Comparison of ENCODE assay signal across 8 mouse cellular contexts in the genomic region with DNA sequence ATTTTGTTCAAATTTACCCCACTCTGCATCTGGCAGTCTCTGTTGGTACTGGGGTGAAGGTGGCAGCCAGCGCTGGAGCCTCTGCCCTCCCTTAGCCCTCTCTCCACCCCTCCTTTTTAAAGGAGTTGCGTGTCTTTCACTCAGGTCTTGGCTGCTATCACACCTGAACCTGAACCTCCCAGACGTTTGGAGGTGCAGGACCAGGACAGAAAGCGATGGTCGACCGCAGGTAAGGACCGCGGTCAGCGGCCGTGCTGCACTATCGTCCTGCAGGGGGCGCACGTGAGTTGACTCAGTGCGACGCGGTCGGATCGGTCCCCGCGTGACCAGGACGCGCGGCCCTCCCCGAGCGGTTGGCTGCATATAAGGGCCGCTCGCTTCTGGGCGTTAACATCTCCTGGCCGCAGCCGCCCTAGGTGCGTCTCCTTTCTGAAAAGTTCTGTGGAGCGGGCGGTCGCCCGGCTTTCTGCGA. TPM values are rescaled to one million over a fixed set of nuclear protein-coding genes. Genes with fewer than 3 reads are reported as not detected.
A peak's percentile ranks its signal among the peaks of the same experiment; 100 is the strongest.
DNase-seq lines count a peak whose midpoint lies in the region; ATAC-seq and TF ChIP-seq lines count a peak whose summit lies in the region.

No protein-coding gene starts in this region.

- H3K4me3 ChIP-seq in embryonic facial prominence, embryonic 10.5 days, result peak overlapping the region; percentile 59
- H3K4me3 ChIP-seq in midbrain, embryonic 16.5 days (ENCODE audit: low read depth, low read length), result peak overlapping the region; percentile 45
- H3K4me3 ChIP-seq in spleen, adult 2 months (ENCODE audit: extremely low read depth, insufficient read depth, insufficient read length), result peak overlapping the region; percentile 35

- DNase-seq in layer of hippocampus, adult 11-12 months (ENCODE audit: low spot score), result peak; percentile 64
- DNase-seq in layer of hippocampus, adult 9-10 months (ENCODE audit: low spot score), result no peak
- peak; percentile 83 for DNase-seq in embryonic facial prominence, embryonic 10.5 days (ENCODE audit: low spot score)
- DNase-seq in heart, adult 18-20 months, result peak; percentile 72 to 90
- peak; percentile 39 for DNase-seq in kidney, adult 11 months
- peak; percentile 72 for DNase-seq in liver
- DNase-seq in spleen, adult 2 months (ENCODE audit: low read depth in 1 of 2, low spot score in 2 of 2), result peak in 1 of 2 experiments; percentile 67

- WGBS in embryonic facial prominence, embryonic 10.5 days, result 1% methylated on average over 36 of the region's 36 CpGs
- WGBS in midbrain, embryonic 16.5 days, result 2% methylated on average over 36 of the region's 36 CpGs
- 2% methylated on average over 36 of the region's 36 CpGs for WGBS in spleen, adult 2 months

- H3K9me3 ChIP-seq in embryonic facial prominence, embryonic 10.5 days, result no peaks in the 10 kb centered on the region
- no peaks in the 10 kb centered on the region for H3K9me3 ChIP-seq in midbrain, embryonic 16.5 days (replicated peaks; ENCODE audit: control insufficient read depth, low read length, poor library complexity, severe bottlenecking)

- H3K27ac ChIP-seq in embryonic facial prominence, embryonic 10.5 days (replicated peaks), result no peak overlapping the region
- H3K27ac ChIP-seq in midbrain, embryonic 16.5 days (ENCODE audit: low read length), result no peak overlapping the region
- H3K27ac ChIP-seq in spleen, adult 2 months (ENCODE audit: insufficient read depth, low read length), result no peak overlapping the region

- H3K4me1 ChIP-seq in embryonic facial prominence, embryonic 10.5 days, result no peaks in the 10 kb centered on the region
- H3K4me1 ChIP-seq in midbrain, embryonic 16.5 days (ENCODE audit: control insufficient read depth, insufficient read depth, low read length), result peaks cover under 1% of the 10 kb centered on the region
- H3K4me1 ChIP-seq in spleen, adult 2 months (ENCODE audit: control insufficient read depth, insufficient read depth, insufficient read length), result peaks cover 4% of the 10 kb centered on the region; the same call in 1 of the 2 replicates

- TF ChIP-seq CTCF in spleen, adult 2 months (IDR thresholded peaks at IDR 0.05; ENCODE audit: extremely low read depth, insufficient read depth, insufficient read length, insufficient replicate concordance), result peak; percentile 93

- peaks cover 22% of the 10 kb centered on the region for H3K36me3 ChIP-seq in embryonic facial prominence, embryonic 10.5 days (replicated peaks)
- peaks cover 9% of the 10 kb centered on the region; the same call in 1 of the 2 replicates for H3K36me3 ChIP-seq in midbrain, embryonic 16.5 days (ENCODE audit: control insufficient read depth, insufficient read depth, low read length)
- peaks cover 2% of the 10 kb centered on the region; the same call in 1 of the 2 replicates for H3K36me3 ChIP-seq in spleen, adult 2 months (ENCODE audit: control insufficient read depth, insufficient read depth, low read length)

- peak overlapping the region; percentile 63 for H3K9ac ChIP-seq in midbrain, embryonic 16.5 days (ENCODE audit: low read depth, low read length)

- H3K27me3 ChIP-seq in embryonic facial prominence, embryonic 10.5 days (replicated peaks; ENCODE audit: low read depth, poor library complexity, severe bottlenecking), result peaks cover 33% of the 10 kb centered on the region
- peaks cover 10% of the 10 kb centered on the region for H3K27me3 ChIP-seq in midbrain, embryonic 16.5 days (ENCODE audit: control insufficient read depth, insufficient read depth, low read depth, low read length)
- no peaks in the 10 kb centered on the region for H3K27me3 ChIP-seq in spleen, adult 2 months (ENCODE audit: control insufficient read depth, insufficient read depth, low read length)

- peak; percentile 67 for ATAC-seq in midbrain, embryonic 16.5 days

- H3K4me2 ChIP-seq in midbrain, embryonic 16.5 days (ENCODE audit: low read length), result peak overlapping the region; percentile 83

- no peak for TF ChIP-seq POLR2A in spleen, adult 2 months (IDR thresholded peaks at IDR 0.05; ENCODE audit: low read depth, low read length)

RNA-seq across cellular contexts. Expression of a gene that starts 0.8 kb away (rescaled TPM):
- 0.35 and 0.63 TPM in 2 replicates for polyA plus RNA-seq in embryonic facial prominence, embryonic 10.5 days (2016; fragmentation: Nextera tagmentation; extraction: Ambion mirVana)
- under 1 TPM; 0.41 to 0.60 TPM for total RNA-seq in heart, adult 18-20 months (2021)
- polyA plus RNA-seq in midbrain, embryonic 16.5 days (2015; fragmentation: Nextera tagmentation; extraction: Ambion mirVana), result 0.30 TPM in 1 of 2 replicates, not detected in the other
- polyA plus RNA-seq in spleen, adult 2 months (2012; rRNA removed), result 0.18 TPM in 2 replicates

RNA-seq across cellular contexts. Expression of a gene that starts 26.5 kb away (rescaled TPM):
- 6.6 and 7.2 TPM in 2 replicates for polyA plus RNA-seq in embryonic facial prominence, embryonic 10.5 days (2016; fragmentation: Nextera tagmentation; extraction: Ambion mirVana)
- 1 to 10 TPM; 3.1 to 3.2 TPM for total RNA-seq in heart, adult 18-20 months (2021)
- 45.2 and 56.3 TPM in 2 replicates for polyA plus RNA-seq in midbrain, embryonic 16.5 days (2015; fragmentation: Nextera tagmentation; extraction: Ambion mirVana)
- 16.3 and 17.4 TPM in 2 replicates for polyA plus RNA-seq in spleen, adult 2 months (2012; rRNA removed)
